Mouse (Mus musculus) left cerebral cortex, adult 9 months (tissue): ENCODE data around the gene Hao2.

ENCODE experiments used
- DNase-seq, 2 experiments: peaks; one replicate each; pipeline ENCODE4 v3.0.0; 2022; ENCODE audit warnings: low spot score in 2 of 2

Gene Hao2

GRCm38 (mm10) chr3:98893057-98893772 lies at the start of gene Hao2:
Gene Hao2 (minus strand): TSS chr3:98893239.
- no peak for DNase-seq

- no peak for DNase-seq
Observed at GRCm38 (mm10) chr3:98941601-98942000, 48.6 kb upstream of the Hao2 start.

GRCm38 (mm10) chr3:98941066-98941551 lies 48.1 kb upstream of the Hao2 start:
- no peak for DNase-seq

- no peak for DNase-seq
Observed at GRCm38 (mm10) chr3:98940225-98940624, 47.2 kb upstream of the Hao2 start.

- no peak for DNase-seq
Observed at GRCm38 (mm10) chr3:98936446-98936845, 43.4 kb upstream of the Hao2 start.

GRCm38 (mm10) chr3:98934601-98935000 lies 41.6 kb upstream of the Hao2 start:
- no peak for DNase-seq

- no peak for DNase-seq
Observed at GRCm38 (mm10) chr3:98934041-98934440, 41.0 kb upstream of the Hao2 start.

GRCm38 (mm10) chr3:98932421-98932820 lies 39.4 kb upstream of the Hao2 start:
- no peak for DNase-seq

- no peak for DNase-seq
Observed at GRCm38 (mm10) chr3:98931836-98932235, 38.8 kb upstream of the Hao2 start.

GRCm38 (mm10) chr3:98920417-98920816 lies 27.4 kb upstream of the Hao2 start:
- DNase-seq = no peak

GRCm38 (mm10) chr3:98917260-98917659 lies 24.2 kb upstream of the Hao2 start:
- no peak for DNase-seq

- DNase-seq = no peak
Observed at GRCm38 (mm10) chr3:98916856-98917255, 23.8 kb upstream of the Hao2 start.

- peak in 1 of 2 experiments; percentile 33 for DNase-seq
Observed at GRCm38 (mm10) chr3:98915659-98916058, 22.6 kb upstream of the Hao2 start.

GRCm38 (mm10) chr3:98913591-98913990 lies 20.6 kb upstream of the Hao2 start:
- DNase-seq = no peak

GRCm38 (mm10) chr3:98897606-98898005 lies 4.6 kb upstream of the Hao2 start:
- no peak for DNase-seq

- DNase-seq = peak in 1 of 2 experiments; percentile 7
Observed at GRCm38 (mm10) chr3:98895071-98895601, 2.1 kb upstream of the Hao2 start.

- DNase-seq = no peak
Observed at GRCm38 (mm10) chr3:98890430-98890829, 2.6 kb downstream of the Hao2 start.

GRCm38 (mm10) chr3:98888206-98888605 lies 4.8 kb downstream of the Hao2 start:
- DNase-seq = no peak

GRCm38 (mm10) chr3:98880831-98881230 lies 12.2 kb downstream of the Hao2 start:
- no peak for DNase-seq

- DNase-seq = no peak
Observed at GRCm38 (mm10) chr3:98880216-98880615, 12.8 kb downstream of the Hao2 start.

- DNase-seq = no peak
Observed at GRCm38 (mm10) chr3:98868219-98868618, 24.8 kb downstream of the Hao2 start.

- no peak for DNase-seq
Observed at GRCm38 (mm10) chr3:98862800-98863199, 30.2 kb downstream of the Hao2 start.

GRCm38 (mm10) chr3:98859576-98859975 lies 33.5 kb downstream of the Hao2 start, which contains the start of gene Hsd3b1:
Gene Hsd3b1 (minus strand): TSS chr3:98859794.
- no peak for DNase-seq
